Comparison of ENCODE assay signal across 28 mouse cellular contexts in the genomic region with DNA sequence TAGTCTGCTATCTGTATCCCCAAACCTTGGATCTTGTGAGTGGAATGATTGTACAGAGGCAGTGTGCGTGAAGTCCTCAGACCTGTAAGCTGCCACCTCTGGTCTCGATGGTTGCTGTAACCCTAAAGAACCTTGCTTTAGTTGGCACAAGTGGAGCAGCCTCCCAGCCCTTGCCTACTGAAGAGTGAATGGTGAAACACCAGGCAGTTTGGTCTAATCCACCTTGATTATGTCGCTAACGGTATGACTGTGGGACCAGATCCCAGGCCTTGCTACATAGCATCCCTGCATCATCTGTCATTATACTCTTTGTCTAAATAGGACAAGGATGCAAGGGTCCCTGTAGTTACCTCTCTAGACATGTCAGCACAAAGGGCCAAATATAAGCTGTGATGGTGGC. TPM values are rescaled to one million over a fixed set of nuclear protein-coding genes. Genes with fewer than 3 reads are reported as not detected.
DNase-seq lines count a peak whose midpoint lies in the region; ATAC-seq and TF ChIP-seq lines count a peak whose summit lies in the region.
"Had no signal": no experiment of that assay in that cellular context is flagged by ENCODE, and none has a peak within 500 bp of the region (broad histone marks: within the 10 kb centered on the region; RNA-seq: fewer than 3 reads in every experiment).

No protein-coding gene starts in this region.

- H3K36me3 ChIP-seq in embryonic facial prominence, embryonic 15.5 days: peaks cover 61% of the 10 kb centered on the region
- peaks cover 95% of the 10 kb centered on the region for H3K36me3 ChIP-seq in embryonic facial prominence, embryonic 10.5 days (replicated peaks)
- H3K36me3 ChIP-seq in midbrain, embryonic 11.5 days (ENCODE audit: control insufficient read depth, insufficient read depth, low read length): peaks cover 9% of the 10 kb centered on the region
- peaks cover 72% of the 10 kb centered on the region for H3K36me3 ChIP-seq in midbrain, postnatal 0 days (ENCODE audit: insufficient read depth, low read length)
- H3K36me3 ChIP-seq in intestine, embryonic 14.5 days (ENCODE audit: control insufficient read depth, insufficient read depth, low read length): peaks cover 56% of the 10 kb centered on the region

- H3K9ac ChIP-seq in embryonic facial prominence, embryonic 15.5 days: no peak overlapping the region
- H3K9ac ChIP-seq in midbrain, embryonic 11.5 days (ENCODE audit: low read length): no peak overlapping the region
- no peak overlapping the region for H3K9ac ChIP-seq in midbrain, postnatal 0 days (replicated peaks; ENCODE audit: low read length, poor library complexity, severe bottlenecking)
- H3K9ac ChIP-seq in intestine, embryonic 14.5 days (ENCODE audit: low read length): no peak overlapping the region
- H3K9ac ChIP-seq: forebrain, embryonic 15.5 days; kidney, embryonic 15.5 days; limb, embryonic 13.5 days; liver, embryonic 12.5 days; liver, postnatal 0 days; neural tube, embryonic 15.5 days had no signal

- no peaks in the 10 kb centered on the region for H3K27me3 ChIP-seq in embryonic facial prominence, embryonic 15.5 days
- H3K27me3 ChIP-seq in embryonic facial prominence, embryonic 10.5 days (replicated peaks; ENCODE audit: low read depth, poor library complexity, severe bottlenecking): no peaks in the 10 kb centered on the region
- H3K27me3 ChIP-seq in midbrain, embryonic 11.5 days (ENCODE audit: control insufficient read depth, insufficient read depth, low read length): no peaks in the 10 kb centered on the region
- H3K27me3 ChIP-seq in midbrain, postnatal 0 days (ENCODE audit: insufficient read depth, low read length): no peaks in the 10 kb centered on the region
- H3K27me3 ChIP-seq in intestine, embryonic 14.5 days (replicated peaks; ENCODE audit: control insufficient read depth, insufficient read depth, low read length): no peaks in the 10 kb centered on the region
- H3K27me3 ChIP-seq: forebrain, embryonic 15.5 days; kidney, embryonic 15.5 days; limb, embryonic 13.5 days; liver, embryonic 12.5 days; neural tube, embryonic 15.5 days had no signal

- H3K4me3 ChIP-seq in embryonic facial prominence, embryonic 15.5 days (replicated peaks): no peak overlapping the region
- H3K4me3 ChIP-seq in embryonic facial prominence, embryonic 10.5 days: no peak overlapping the region
- H3K4me3 ChIP-seq in midbrain, embryonic 11.5 days (ENCODE audit: low read depth, low read length): no peak overlapping the region
- H3K4me3 ChIP-seq in midbrain, postnatal 0 days (ENCODE audit: low read depth, low read length): no peak overlapping the region
- H3K4me3 ChIP-seq in intestine, embryonic 14.5 days (ENCODE audit: low read depth, low read length): no peak overlapping the region
- H3K4me3 ChIP-seq: forebrain, embryonic 15.5 days; kidney, embryonic 15.5 days; layer of hippocampus, adult 2 months; left cerebral cortex, adult 2 months; limb, embryonic 13.5 days; liver, embryonic 12.5 days; neural tube, embryonic 15.5 days had no signal

- no peak for ATAC-seq in embryonic facial prominence, embryonic 15.5 days (ENCODE audit: insufficient number of reproducible peaks, low FRiP score, low TSS enrichment, low read depth)
- ATAC-seq in midbrain, embryonic 11.5 days (ENCODE audit: low FRiP score): no peak
- ATAC-seq in midbrain, postnatal 0 days (ENCODE audit: low FRiP score): no peak
- ATAC-seq in intestine, embryonic 14.5 days (replicated peaks; ENCODE audit: low FRiP score, low TSS enrichment, low read depth): no peak
- ATAC-seq: forebrain, embryonic 15.5 days; hindbrain, embryonic 16.5 days; liver, embryonic 12.5 days; liver, postnatal 0 days had no signal

- H3K27ac ChIP-seq in embryonic facial prominence, embryonic 15.5 days (replicated peaks): peak overlapping the region; percentile 44; the same call in 1 of the 2 replicates
- no peak overlapping the region for H3K27ac ChIP-seq in embryonic facial prominence, embryonic 10.5 days (replicated peaks)
- no peak overlapping the region for H3K27ac ChIP-seq in midbrain, embryonic 11.5 days (ENCODE audit: low read depth, low read length)
- no peak overlapping the region for H3K27ac ChIP-seq in midbrain, postnatal 0 days (ENCODE audit: low read depth, low read length)
- H3K27ac ChIP-seq in intestine, embryonic 14.5 days (ENCODE audit: low read depth): 0 out of 2 replicates have a peak overlapping the region, but pooled peaks have one; percentile 38
- H3K27ac ChIP-seq: forebrain, embryonic 15.5 days; layer of hippocampus, adult 2 months; left cerebral cortex, adult 2 months; limb, embryonic 13.5 days; liver, embryonic 12.5 days; macrophage; neural tube, embryonic 15.5 days had no signal

- no peak overlapping the region for H3K4me2 ChIP-seq in embryonic facial prominence, embryonic 15.5 days (replicated peaks)
- H3K4me2 ChIP-seq in midbrain, embryonic 11.5 days: no peak overlapping the region
- H3K4me2 ChIP-seq in midbrain, postnatal 0 days (ENCODE audit: low read depth, low read length, poor library complexity, severe bottlenecking): no peak overlapping the region
- no peak overlapping the region for H3K4me2 ChIP-seq in intestine, embryonic 14.5 days (ENCODE audit: low read length)
- H3K4me2 ChIP-seq: forebrain, embryonic 15.5 days; kidney, embryonic 15.5 days; limb, embryonic 13.5 days; liver, embryonic 12.5 days; neural tube, embryonic 15.5 days had no signal

- no peak for DNase-seq in embryonic facial prominence, embryonic 10.5 days (ENCODE audit: low spot score)
- peak; percentile 75 for DNase-seq in midbrain, embryonic 11.5 days (ENCODE audit: low spot score, missing footprints)
- no peak for DNase-seq in midbrain, postnatal 0 days (ENCODE audit: low spot score)
- no peak for DNase-seq in intestine, embryonic 14.5 days (ENCODE audit: low spot score)
- no peak for DNase-seq in thymus, postnatal 0 days (ENCODE audit: low spot score)
- DNase-seq in testis, postnatal 14 days (ENCODE audit: low spot score): no peak
- DNase-seq: cerebellum, adult 11 months; cerebellum, adult 9-11 months; gastrocnemius, postnatal 36 days; heart, postnatal 14 days; kidney, adult 11 months; kidney, postnatal 36 days; liver, postnatal 0 days; midbrain, embryonic 14.5 days; retina, postnatal 1 day; right cerebral cortex, postnatal 14 days; thymus, adult 2 months; thymus, postnatal 4 days had no signal

- no peaks in the 10 kb centered on the region for H3K9me3 ChIP-seq in embryonic facial prominence, embryonic 15.5 days (replicated peaks)
- H3K9me3 ChIP-seq in embryonic facial prominence, embryonic 10.5 days: no peaks in the 10 kb centered on the region
- H3K9me3 ChIP-seq in midbrain, embryonic 11.5 days (ENCODE audit: control insufficient read depth, low read length): no peaks in the 10 kb centered on the region
- H3K9me3 ChIP-seq in midbrain, postnatal 0 days (ENCODE audit: low read length): no peaks in the 10 kb centered on the region
- H3K9me3 ChIP-seq in intestine, embryonic 14.5 days (ENCODE audit: control insufficient read depth, low read length): no peaks in the 10 kb centered on the region
- H3K9me3 ChIP-seq: forebrain, embryonic 15.5 days; kidney, embryonic 15.5 days; limb, embryonic 13.5 days; liver, embryonic 12.5 days; neural tube, embryonic 15.5 days had no signal

- 74% methylated on average over 4 of the region's 4 CpGs for WGBS in embryonic facial prominence, embryonic 15.5 days
- WGBS in embryonic facial prominence, embryonic 10.5 days: 90% methylated on average over 4 of the region's 4 CpGs
- 94% methylated on average over 4 of the region's 4 CpGs for WGBS in midbrain, embryonic 11.5 days
- WGBS in midbrain, postnatal 0 days: 92% methylated on average over 4 of the region's 4 CpGs
- 71% methylated on average over 4 of the region's 4 CpGs for WGBS in intestine, embryonic 14.5 days

- TF ChIP-seq CTCF in midbrain, postnatal 0 days (IDR thresholded peaks at IDR 0.05): no peak

- H3K4me1 ChIP-seq in embryonic facial prominence, embryonic 15.5 days: no peaks in the 10 kb centered on the region
- H3K4me1 ChIP-seq in embryonic facial prominence, embryonic 10.5 days: no peaks in the 10 kb centered on the region
- no peaks in the 10 kb centered on the region for H3K4me1 ChIP-seq in midbrain, embryonic 11.5 days (ENCODE audit: control insufficient read depth, insufficient read depth, low read length)
- no peaks in the 10 kb centered on the region for H3K4me1 ChIP-seq in midbrain, postnatal 0 days (ENCODE audit: insufficient read depth, low read length)
- H3K4me1 ChIP-seq in intestine, embryonic 14.5 days (replicated peaks; ENCODE audit: control insufficient read depth, insufficient read depth, low read length): no peaks in the 10 kb centered on the region
- H3K4me1 ChIP-seq: forebrain, embryonic 15.5 days; limb, embryonic 13.5 days; neural tube, embryonic 15.5 days had no signal

RNA-seq across cellular contexts. Expression of gene Specc1l, which starts 45.3 kb away (rescaled TPM):
- polyA plus RNA-seq in embryonic facial prominence, embryonic 15.5 days (2015; fragmentation: Nextera tagmentation; extraction: Ambion mirVana): 30.9 and 32.1 TPM in 2 replicates
- 41.9 and 43.3 TPM in 2 replicates for polyA plus RNA-seq in embryonic facial prominence, embryonic 10.5 days (2016; fragmentation: Nextera tagmentation; extraction: Ambion mirVana)
- 22.8 and 23.2 TPM in 2 replicates for polyA plus RNA-seq in midbrain, embryonic 11.5 days (2014; fragmentation: Nextera tagmentation; extraction: Ambion mirVana)
- total RNA-seq in midbrain, postnatal 0 days (2014; rRNA removed): 37.5 and 52.8 TPM in 2 replicates
- 21.1 and 23.6 TPM in 2 replicates for polyA plus RNA-seq in midbrain, postnatal 0 days (2015; fragmentation: Nextera tagmentation; extraction: Ambion mirVana)
- 24.8 and 25.4 TPM in 2 replicates for polyA plus RNA-seq in intestine, embryonic 14.5 days (2014; fragmentation: Nextera tagmentation; extraction: Ambion mirVana)
- 17.0 TPM in 2 replicates for polyA plus RNA-seq in thymus, postnatal 0 days (2015; fragmentation: Nextera tagmentation; extraction: Ambion mirVana)

Comparison
In these comparisons a context has a peak if more than half of its experiments do, and no peak if none do; other contexts are left out.
1. H3K27ac ChIP-seq: peak in embryonic facial prominence, embryonic 15.5 days (single experiment) and intestine, embryonic 14.5 days (single experiment); none in embryonic facial prominence, embryonic 10.5 days (single experiment), midbrain, embryonic 11.5 days (single experiment) and midbrain, postnatal 0 days (single experiment).